Mouse (Mus musculus) forebrain, embryonic 12.5 days (tissue): ENCODE data around the gene Dock8. TPM values are rescaled to one million over a fixed set of nuclear protein-coding genes. Genes with fewer than 3 reads are reported as not detected.

Experiments
- ATAC-seq: fragments of 200-750 bp; cut with Nextera tagmentation; 2 replicates; pipeline ENCODE4 v1.8.0; 2017; ENCODE audit warnings: moderate TSS enrichment; ENCODE audit not compliant: low FRiP score
- H3K27ac ChIP-seq: fragments of 300-500 bp; sonication (generic); 2 replicates; pipeline ENCODE4 v1.5.1; 2016; ENCODE audit warnings: mild to moderate bottlenecking
- H3K27me3 ChIP-seq: fragments of 300-500 bp; sonication (generic); 2 replicates; pipeline ENCODE4 v1.6.1; 2016; ENCODE audit warnings: mild to moderate bottlenecking
- H3K36me3 ChIP-seq: fragments of 300-500 bp; sonication (generic); replicated peaks from 2 replicates; pipeline ENCODE4 v1.6.1; 2016; ENCODE audit warnings: mild to moderate bottlenecking
- H3K4me1 ChIP-seq: fragments of 300-500 bp; sonication (generic); 2 replicates; pipeline ENCODE4 v1.6.1; 2016
- H3K4me2 ChIP-seq: fragments of 300-500 bp; sonication (generic); 2 replicates; pipeline ENCODE4 v1.6.1; 2016; ENCODE audit warnings: mild to moderate bottlenecking, moderate library complexity
- H3K4me3 ChIP-seq: fragments of 300-500 bp; sonication (generic); replicated peaks from 2 replicates; pipeline ENCODE4 v1.5.1; 2016; ENCODE audit warnings: mild to moderate bottlenecking
- H3K9ac ChIP-seq: fragments of 300-500 bp; sonication (generic); 2 replicates; pipeline ENCODE4 v1.6.1; 2016; ENCODE audit warnings: mild to moderate bottlenecking
- H3K9me3 ChIP-seq: fragments of 300-500 bp; sonication (generic); 2 replicates; pipeline ENCODE4 v1.6.1; 2016
- WGBS: fragments of 180-500 bp; shearing (Covaris S2); methylation state at CpG from one replicate; pipeline ENCODE4 v1.1.7; 2016; 5-methylcytosine and 5-hydroxymethylcytosine counted together
- polyA plus RNA-seq: library from polyadenylated mRNA; unstranded; fragments of >200 nt; fragmentation: Nextera tagmentation; extraction: Ambion mirVana; gene quantifications from 2 replicates; pipeline ENCODE4 v1.2.1, GENCODE M21; 2016

Gene Dock8
- polyA plus RNA-seq: 1.3 TPM in 2 replicates

DNA sequence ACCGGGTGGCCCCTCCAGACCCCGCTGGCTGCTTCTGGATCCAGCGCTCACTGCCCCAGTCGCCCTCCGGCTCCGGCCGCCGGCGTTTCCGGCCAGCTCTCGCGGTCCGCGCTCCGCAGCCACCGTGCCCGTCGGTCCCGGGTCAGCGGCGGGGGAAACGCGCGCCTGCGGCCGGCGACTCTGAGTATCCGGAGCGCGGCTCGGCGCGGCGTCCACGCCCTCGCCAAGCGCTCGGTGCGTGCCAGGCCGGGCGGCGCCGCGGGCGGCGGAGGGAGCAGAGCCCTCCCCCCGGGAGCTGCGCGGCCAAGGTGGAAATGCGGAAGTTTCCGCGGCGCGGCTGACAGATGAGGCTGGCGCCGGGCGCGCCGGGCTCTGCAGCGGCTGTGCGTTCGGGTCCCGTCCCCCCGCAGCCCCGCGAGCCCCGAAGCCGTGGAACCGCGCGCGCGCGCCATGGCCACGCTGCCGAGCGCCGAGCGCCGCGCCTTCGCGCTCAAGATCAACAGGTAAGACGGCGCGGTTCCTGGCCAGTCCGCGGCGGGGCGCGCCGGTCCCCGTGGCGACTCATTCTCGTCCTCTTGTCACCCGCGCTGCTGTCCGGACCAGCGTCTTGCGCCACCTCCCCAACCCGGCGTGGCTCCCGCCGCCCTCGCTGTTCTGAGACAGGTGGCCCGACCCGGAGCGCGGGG lies at the start of gene Dock8:
Dock8 (plus strand) TSS at position 334 of the 686 bp plus-strand sequence.
- Histone ChIP-seq H3K27ac (no peak within 1 kb of the TSS), H3K9me3 (no peaks in the 10 kb centered on the region), H3K4me3 (peak within 1 kb of the TSS; percentile 71), H3K9ac (peak within 1 kb of the TSS; percentile 51), H3K4me2 (peak within 1 kb of the TSS; percentile 98), H3K36me3 (no peaks in the 10 kb centered on the region), H3K27me3 (peaks cover 67% of the 10 kb centered on the region), H3K4me1 (peaks cover 16% of the 10 kb centered on the region)
- WGBS: under 1% methylated on average over 99 of the region's 109 CpGs
- ATAC-seq: 0 out of 2 replicates have a peak, but pooled peaks have one; percentile 39

DNA sequence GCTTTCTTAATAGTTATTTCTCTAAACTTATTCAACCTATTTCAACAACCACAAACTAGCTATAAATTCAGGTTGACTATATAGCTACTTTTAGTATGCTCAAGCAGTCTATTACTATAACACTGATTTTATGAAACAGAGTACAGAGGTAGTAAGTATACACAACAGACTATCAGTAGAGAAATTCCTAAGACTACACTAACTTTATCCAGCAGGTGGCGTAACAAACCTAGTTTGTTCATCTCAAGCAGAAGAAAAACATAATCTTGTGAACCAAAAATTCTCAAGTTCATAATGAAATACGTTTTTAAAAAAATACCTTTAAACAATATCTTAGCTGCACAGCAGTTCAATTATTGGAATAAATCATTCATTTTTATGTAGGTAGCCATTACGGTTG lies 40.8 kb upstream of the Dock8 start:
- Histone ChIP-seq H3K9ac (no peak overlapping the region), H3K4me3 (no peak overlapping the region), H3K36me3 (peaks cover 13% of the 10 kb centered on the region), H3K27ac (no peak overlapping the region), H3K27me3 (no peaks in the 10 kb centered on the region), H3K4me2 (no peak overlapping the region), H3K9me3 (no peaks in the 10 kb centered on the region), H3K4me1 (peaks cover 9% of the 10 kb centered on the region)
- WGBS: 46% methylated on average over 3 of the region's 3 CpGs
- ATAC-seq: no peak

DNA sequence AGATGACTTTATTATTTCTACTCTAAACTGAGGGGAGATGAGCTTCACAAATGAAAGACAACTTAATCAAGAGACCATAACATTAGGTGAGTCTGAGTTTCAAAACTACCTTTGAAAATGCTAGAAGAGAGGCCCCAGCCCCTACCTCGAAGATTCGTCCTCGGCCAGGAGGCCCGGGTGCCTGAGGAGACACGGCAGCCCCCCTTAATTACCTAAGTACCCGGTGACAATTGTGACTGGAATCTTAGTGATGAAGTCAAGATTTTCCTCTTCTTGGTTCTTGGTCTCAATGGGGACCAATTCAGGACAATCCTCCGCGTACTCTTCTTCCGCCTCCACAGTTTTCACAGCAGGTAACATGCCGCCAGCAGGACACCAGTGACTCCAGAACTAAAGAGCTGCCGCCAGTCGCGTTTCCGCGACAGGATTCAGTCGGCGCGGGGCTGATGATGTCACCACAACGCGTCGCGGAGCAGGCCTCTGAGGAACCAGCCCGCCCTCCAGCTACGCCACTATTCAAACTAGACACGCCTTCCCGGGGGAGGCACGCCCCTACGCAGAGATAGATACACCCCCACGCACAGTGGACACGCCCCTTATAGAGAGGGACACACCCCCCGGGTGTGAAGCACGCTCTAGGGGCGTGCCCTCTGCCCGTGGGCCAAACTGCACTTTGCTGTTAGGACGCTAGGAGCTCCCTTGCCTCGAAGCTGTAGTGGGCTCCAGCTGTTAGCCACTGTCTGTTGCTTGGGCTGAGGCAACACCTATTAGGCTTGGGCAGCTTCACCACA lies 38.0 kb upstream of the Dock8 start, which contains the start of gene Cbwd1:
Cbwd1 (minus strand) TSS at position 439 of the 791 bp plus-strand sequence.
- no peak within 1 kb of the TSS for H3K27ac ChIP-seq
- peak; percentile 100 for ATAC-seq
- whole genome bisulfite sequencing: under 1% methylated on average over 36 of the region's 36 CpGs

DNA sequence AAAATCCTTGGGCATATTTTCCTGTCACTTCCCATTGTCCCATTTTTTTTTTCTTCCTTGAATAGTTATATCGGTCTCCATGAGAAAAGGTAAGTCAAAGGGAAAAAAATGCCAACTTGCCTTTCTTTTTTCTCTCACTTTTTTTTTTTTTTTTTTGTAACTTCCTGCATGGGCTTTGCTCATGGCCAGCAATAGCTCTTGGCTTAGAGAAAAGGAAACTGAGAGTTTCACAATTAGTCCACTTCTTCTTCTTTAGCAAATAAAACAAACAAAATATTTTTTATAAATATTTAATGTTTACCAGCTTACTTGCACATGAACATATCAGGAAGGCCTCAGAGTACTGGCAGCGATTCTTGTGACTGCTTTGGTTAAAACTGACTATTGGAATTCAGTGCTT lies 33.1 kb upstream of the Dock8 start:
- no peaks in the 10 kb centered on the region for H3K27me3 ChIP-seq
- ATAC-seq: no peak
- H3K9me3 ChIP-seq: no peaks in the 10 kb centered on the region
- H3K9ac ChIP-seq: no peak overlapping the region
- WGBS: 87% methylated on average over 2 of the region's 2 CpGs
- H3K4me1 ChIP-seq: no peaks in the 10 kb centered on the region
- H3K36me3 ChIP-seq: no peaks in the 10 kb centered on the region
- no peak overlapping the region for H3K4me3 ChIP-seq
- H3K27ac ChIP-seq: no peak overlapping the region
- no peak overlapping the region for H3K4me2 ChIP-seq

More for the DNA sequence above, 38.0 kb upstream of the Dock8 start, which contains the start of gene Cbwd1:
- Histone ChIP-seq H3K9me3 (no peaks in the 10 kb centered on the region), H3K4me2 (peak within 1 kb of the TSS; percentile 62), H3K4me3 (peak within 1 kb of the TSS; percentile 64), H3K9ac (peak within 1 kb of the TSS; percentile 64), H3K4me1 (peaks cover 9% of the 10 kb centered on the region), H3K27me3 (no peaks in the 10 kb centered on the region), H3K36me3 (peaks cover under 1% of the 10 kb centered on the region; the same call in 1 of the 2 replicates)

DNA sequence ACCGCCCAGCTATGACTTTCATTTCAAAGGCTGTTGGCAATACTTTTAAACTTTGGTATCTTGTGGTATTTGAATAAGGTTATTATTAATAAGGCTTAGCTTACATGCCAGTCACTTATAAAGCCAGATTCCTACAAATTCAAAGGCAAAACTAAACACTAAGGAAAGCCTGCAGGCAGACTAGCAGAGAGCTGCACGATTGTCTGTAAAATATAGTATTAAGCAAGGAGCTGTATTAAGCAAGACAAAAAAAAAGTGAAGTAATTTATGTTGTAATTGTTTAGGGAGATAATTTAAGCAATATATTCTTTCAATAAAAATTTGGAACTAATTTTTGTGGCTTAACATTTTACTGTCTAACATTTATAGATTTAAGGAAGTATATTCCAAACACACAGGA lies 32.4 kb upstream of the Dock8 start:
- Histone ChIP-seq H3K9ac (no peak overlapping the region), H3K4me2 (no peak overlapping the region), H3K4me3 (no peak overlapping the region), H3K27ac (no peak overlapping the region), H3K27me3 (no peaks in the 10 kb centered on the region), H3K36me3 (no peaks in the 10 kb centered on the region), H3K4me1 (no peaks in the 10 kb centered on the region), H3K9me3 (no peaks in the 10 kb centered on the region)
- WGBS: 88% methylated on average over 2 of the region's 2 CpGs
- ATAC-seq: no peak

DNA sequence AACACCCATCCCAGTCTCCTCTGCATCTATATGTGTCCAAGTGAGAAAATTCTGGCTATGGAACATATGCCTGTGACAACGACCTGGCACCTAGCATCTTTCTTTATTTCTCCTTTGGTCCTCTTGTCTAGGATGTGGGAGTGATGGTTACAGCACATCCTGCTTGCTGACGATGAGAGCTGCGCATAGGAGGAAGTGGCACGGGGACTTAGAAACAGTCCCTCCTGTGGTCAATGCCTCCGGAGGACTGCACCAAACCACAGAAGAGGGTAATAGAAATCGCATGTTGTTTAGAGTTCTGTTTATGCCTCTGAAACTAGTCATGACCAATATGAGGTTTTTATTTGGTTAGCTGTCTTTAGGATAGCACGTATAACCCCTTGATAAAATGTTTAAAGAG lies 28.0 kb upstream of the Dock8 start:
- Histone ChIP-seq H3K27ac (no peak overlapping the region), H3K4me1 (no peaks in the 10 kb centered on the region), H3K4me3 (no peak overlapping the region), H3K9ac (no peak overlapping the region), H3K36me3 (no peaks in the 10 kb centered on the region), H3K9me3 (no peaks in the 10 kb centered on the region), H3K27me3 (no peaks in the 10 kb centered on the region), H3K4me2 (no peak overlapping the region)
- WGBS: 88% methylated on average over 7 of the region's 7 CpGs
- no peak for ATAC-seq

DNA sequence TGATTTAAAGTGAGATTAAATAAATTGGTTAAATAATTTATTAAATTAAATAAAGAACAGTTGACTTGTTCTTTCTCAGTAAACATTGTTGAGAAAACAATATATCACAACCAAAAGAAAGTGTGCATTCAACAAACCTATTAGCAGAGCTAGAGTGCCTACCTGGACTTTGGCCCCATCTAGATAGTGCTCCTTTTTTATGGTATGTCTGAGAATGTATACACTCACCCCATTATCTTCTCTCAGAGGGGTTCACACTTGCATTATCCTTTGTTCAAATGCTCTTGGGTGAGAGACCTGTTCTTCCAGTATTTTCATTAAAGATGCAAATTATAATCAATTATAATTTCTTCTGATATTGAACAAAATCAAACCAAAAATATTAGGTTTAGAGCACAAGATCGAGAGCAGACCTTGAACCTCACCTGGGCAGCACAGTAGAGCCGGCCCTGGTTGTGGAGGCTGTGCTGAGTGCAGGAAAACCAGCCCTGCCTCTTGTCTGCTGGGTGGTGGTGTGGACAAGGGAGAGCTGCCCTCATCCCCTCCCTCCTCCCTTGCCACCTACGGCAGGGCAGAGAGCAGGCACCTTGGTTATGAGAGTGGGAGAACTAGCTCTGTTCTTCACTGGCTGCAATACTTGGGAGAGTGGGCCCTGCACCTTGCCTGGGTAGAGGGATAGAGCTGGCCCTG lies 26.5 kb upstream of the Dock8 start:
- no peak overlapping the region for H3K4me2 ChIP-seq
- no peaks in the 10 kb centered on the region for H3K4me1 ChIP-seq
- H3K4me3 ChIP-seq: no peak overlapping the region
- H3K9me3 ChIP-seq: no peaks in the 10 kb centered on the region
- H3K27me3 ChIP-seq: no peaks in the 10 kb centered on the region
- no peaks in the 10 kb centered on the region for H3K36me3 ChIP-seq
- no peak overlapping the region for H3K9ac ChIP-seq
- H3K27ac ChIP-seq: no peak overlapping the region
- ATAC-seq: no peak
- WGBS: 97% methylated on average over 3 of the region's 3 CpGs

DNA sequence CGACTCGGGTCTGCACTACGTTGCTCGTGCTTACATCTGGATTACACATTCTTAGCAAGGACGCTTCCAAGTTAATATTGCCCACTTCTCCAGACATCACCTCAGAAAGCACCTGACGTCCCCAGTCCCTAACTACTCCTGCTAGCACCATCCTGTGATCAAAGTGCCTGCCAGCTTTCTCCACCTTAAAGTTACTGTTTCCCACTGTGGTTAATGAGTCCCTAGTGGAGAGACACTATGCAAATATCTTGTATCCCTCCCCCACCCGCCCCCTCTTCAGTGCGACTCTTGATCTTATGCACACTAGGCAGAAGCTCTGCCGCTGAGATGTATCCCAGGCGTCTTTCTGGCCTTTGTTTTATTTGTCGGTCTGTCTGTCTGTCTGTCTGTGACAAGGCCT lies 21.3 kb upstream of the Dock8 start:
- H3K27me3 ChIP-seq: no peaks in the 10 kb centered on the region
- ATAC-seq: no peak
- no peaks in the 10 kb centered on the region for H3K9me3 ChIP-seq
- no peak overlapping the region for H3K9ac ChIP-seq
- H3K27ac ChIP-seq: no peak overlapping the region
- H3K36me3 ChIP-seq: no peaks in the 10 kb centered on the region
- no peaks in the 10 kb centered on the region for H3K4me1 ChIP-seq
- no peak overlapping the region for H3K4me2 ChIP-seq
- 82% methylated on average over 11 of the region's 11 CpGs for WGBS
- H3K4me3 ChIP-seq: no peak overlapping the region

DNA sequence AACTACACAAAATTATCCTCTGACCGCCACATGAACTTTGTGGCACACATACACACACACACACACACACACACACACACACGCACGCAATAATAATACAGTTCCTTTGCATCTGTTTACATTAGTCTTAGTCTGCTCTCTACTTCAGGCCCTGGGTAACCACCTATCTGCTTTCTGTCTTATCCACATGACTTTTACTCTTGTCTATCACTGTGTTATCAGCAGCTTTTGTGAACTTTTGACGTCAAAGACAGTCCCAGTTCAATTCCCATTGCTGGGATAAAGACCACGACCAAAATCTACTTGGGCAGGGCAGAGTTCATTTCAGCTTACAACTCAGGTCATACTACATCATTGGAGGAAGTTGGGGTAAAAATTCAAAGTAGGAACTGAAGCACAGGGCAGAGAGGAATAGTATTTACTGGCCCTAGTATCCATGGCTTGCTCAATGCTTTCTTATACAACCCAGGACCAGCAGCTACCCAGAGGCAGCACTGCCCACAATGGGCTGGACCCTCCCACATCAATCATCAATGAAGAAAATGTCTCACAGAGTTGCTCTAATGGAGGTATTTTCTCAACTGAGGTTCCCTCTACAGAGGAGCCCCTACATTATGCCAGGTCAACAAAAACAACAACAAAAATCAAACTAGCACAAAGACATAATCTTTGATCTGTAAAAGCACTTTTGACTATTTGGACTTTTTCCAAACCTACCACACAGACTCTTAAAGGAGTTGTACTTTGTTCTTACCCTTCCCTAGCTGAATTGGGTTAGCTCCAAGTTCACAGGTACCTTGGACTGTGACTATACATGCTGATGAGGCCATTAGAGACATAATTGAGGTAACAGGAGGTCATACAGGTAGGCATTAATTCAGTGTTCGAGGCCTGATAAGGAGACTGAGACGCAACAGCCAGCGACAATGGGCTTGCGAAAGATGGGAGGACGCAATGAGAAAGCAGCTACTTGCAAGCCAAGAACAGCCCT lies 20.2 kb upstream of the Dock8 start:
- no peak overlapping the region for H3K4me3 ChIP-seq
- H3K27me3 ChIP-seq: no peaks in the 10 kb centered on the region
- no peaks in the 10 kb centered on the region for H3K4me1 ChIP-seq
- H3K4me2 ChIP-seq: no peak overlapping the region
- no peak overlapping the region for H3K9ac ChIP-seq
- no peaks in the 10 kb centered on the region for H3K36me3 ChIP-seq
- no peak overlapping the region for H3K27ac ChIP-seq
- H3K9me3 ChIP-seq: no peaks in the 10 kb centered on the region
- 91% methylated on average over 10 of the region's 10 CpGs for WGBS
- no peak for ATAC-seq

DNA sequence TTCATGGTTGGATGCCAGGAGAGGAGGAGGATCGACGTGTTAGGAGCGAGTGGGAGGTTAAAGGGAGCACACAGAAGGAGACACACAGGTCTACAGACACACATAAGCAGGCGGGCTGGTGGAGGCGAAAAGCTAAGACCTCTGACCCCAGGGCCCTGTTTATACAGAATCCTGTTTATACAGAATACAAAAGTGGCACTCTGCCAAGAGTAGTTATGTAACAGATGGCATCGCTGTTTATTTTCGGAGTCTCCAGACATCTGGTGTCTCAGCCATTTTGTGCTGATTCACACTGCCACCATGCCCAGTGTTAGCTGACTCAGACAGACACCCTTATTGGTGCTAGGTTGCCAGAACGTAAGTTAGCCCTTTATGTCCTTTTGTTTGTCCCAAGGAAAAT lies 18.0 kb upstream of the Dock8 start:
- Histone ChIP-seq H3K9me3 (no peaks in the 10 kb centered on the region), H3K4me2 (no peak overlapping the region), H3K9ac (no peak overlapping the region), H3K4me3 (no peak overlapping the region), H3K27me3 (no peaks in the 10 kb centered on the region), H3K4me1 (no peaks in the 10 kb centered on the region), H3K36me3 (no peaks in the 10 kb centered on the region), H3K27ac (no peak overlapping the region)
- 71% methylated on average over 8 of the region's 8 CpGs for WGBS
- peak; percentile 63; the same call in 1 of the 2 replicates for ATAC-seq

DNA sequence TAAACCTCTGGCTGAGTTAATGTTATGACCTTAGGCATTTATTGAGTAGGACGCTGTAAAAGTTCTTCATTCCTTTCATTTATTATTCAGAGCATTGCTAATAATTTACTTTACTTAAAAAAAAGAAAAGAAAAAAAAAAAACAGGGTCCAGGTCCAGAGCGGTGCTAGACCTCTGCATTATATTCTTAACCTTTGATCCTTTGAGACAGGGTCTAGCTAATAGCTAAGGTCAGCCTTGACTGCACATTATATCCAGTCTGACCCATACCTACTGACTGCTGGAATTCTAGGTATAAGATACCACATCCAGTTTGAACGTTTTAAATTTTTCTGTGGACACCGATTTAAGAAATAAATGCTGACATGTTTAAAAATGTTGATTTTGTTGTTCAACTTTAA lies 16.3 kb upstream of the Dock8 start:
- Histone ChIP-seq H3K4me1 (no peaks in the 10 kb centered on the region), H3K9ac (no peak overlapping the region), H3K27me3 (no peaks in the 10 kb centered on the region), H3K4me3 (no peak overlapping the region), H3K36me3 (no peaks in the 10 kb centered on the region), H3K27ac (no peak overlapping the region), H3K4me2 (no peak overlapping the region), H3K9me3 (no peaks in the 10 kb centered on the region)
- 89% methylated on average over 4 of the region's 4 CpGs for WGBS
- ATAC-seq: no peak
